Comparison of ENCODE assay signal across 8 mouse cellular contexts in genomic region chr10:61383021-61383714, GRCm38 (mm10). TPM values are rescaled to one million over a fixed set of nuclear protein-coding genes. Genes with fewer than 3 reads are reported as not detected.
DNase-seq lines count a peak whose midpoint lies in the region; ATAC-seq lines count a peak whose summit lies in the region.

TSS of gene Pald1 (minus strand) at chr10:61383530.

- no peaks in the 10 kb centered on the region for H3K36me3 ChIP-seq in limb, embryonic 11.5 days (ENCODE audit: control insufficient read depth, insufficient read depth, low read length)
- H3K36me3 ChIP-seq in midbrain, embryonic 12.5 days, result no peaks in the 10 kb centered on the region
- no peaks in the 10 kb centered on the region for H3K36me3 ChIP-seq in stomach, embryonic 14.5 days (ENCODE audit: control insufficient read depth, insufficient read depth, low read length)

- peaks cover 16% of the 10 kb centered on the region for H3K4me1 ChIP-seq in limb, embryonic 11.5 days (ENCODE audit: control insufficient read depth, insufficient read depth, low read length)
- H3K4me1 ChIP-seq in midbrain, embryonic 12.5 days, result peaks cover 31% of the 10 kb centered on the region
- peaks cover 25% of the 10 kb centered on the region for H3K4me1 ChIP-seq in stomach, embryonic 14.5 days (ENCODE audit: control insufficient read depth, insufficient read depth, low read length)

- under 1% methylated on average over 57 of the region's 60 CpGs for WGBS in limb, embryonic 11.5 days
- WGBS in midbrain, embryonic 12.5 days, result under 1% methylated on average over 53 of the region's 60 CpGs
- WGBS in stomach, embryonic 14.5 days, result under 1% methylated on average over 60 of the region's 60 CpGs

- peak within 1 kb of the TSS; percentile 67 for H3K4me3 ChIP-seq in limb, embryonic 11.5 days (ENCODE audit: low read depth, low read length)
- H3K4me3 ChIP-seq in midbrain, embryonic 12.5 days, result peak within 1 kb of the TSS; percentile 59
- peak within 1 kb of the TSS; percentile 67 for H3K4me3 ChIP-seq in stomach, embryonic 14.5 days (ENCODE audit: low read depth, low read length)

- H3K27ac ChIP-seq in limb, embryonic 11.5 days (replicated peaks; ENCODE audit: low read depth, low read length), result no peak within 1 kb of the TSS
- H3K27ac ChIP-seq in midbrain, embryonic 12.5 days (replicated peaks), result 0 out of 2 replicates have a peak within 1 kb of the TSS, but pooled peaks have one; percentile 17
- H3K27ac ChIP-seq in stomach, embryonic 14.5 days (ENCODE audit: low read length), result peak within 1 kb of the TSS; percentile 52

- peak within 1 kb of the TSS; percentile 74 for H3K4me2 ChIP-seq in limb, embryonic 11.5 days (ENCODE audit: low read depth, severe bottlenecking)
- H3K4me2 ChIP-seq in midbrain, embryonic 12.5 days (replicated peaks), result peak within 1 kb of the TSS; percentile 91
- peak within 1 kb of the TSS; percentile 97 for H3K4me2 ChIP-seq in stomach, embryonic 14.5 days (replicated peaks; ENCODE audit: low read depth, low read length)

- no peaks in the 10 kb centered on the region for H3K9me3 ChIP-seq in limb, embryonic 11.5 days (ENCODE audit: control insufficient read depth, low read length)
- no peaks in the 10 kb centered on the region for H3K9me3 ChIP-seq in midbrain, embryonic 12.5 days
- no peaks in the 10 kb centered on the region for H3K9me3 ChIP-seq in stomach, embryonic 14.5 days (ENCODE audit: control insufficient read depth, low read depth, low read length)

- DNase-seq in A20 (ENCODE audit: low read depth, low spot score), result peak; percentile 53
- peak; percentile 90 for DNase-seq in adrenal gland, adult 2 months
- peak; percentile 72 for DNase-seq in embryo, embryonic 11.5 days (ENCODE audit: low read depth, low spot score)
- no peak for DNase-seq in gonadal fat pad, adult 2 months (ENCODE audit: low read depth)
- DNase-seq in kidney, adult 11 months, result peak; percentile 76
- DNase-seq in limb, embryonic 11.5 days (ENCODE audit: low spot score), result peak; percentile 85

- peak; percentile 80 for ATAC-seq in limb, embryonic 11.5 days (ENCODE audit: insufficient number of reproducible peaks, low FRiP score, low TSS enrichment, low read depth)
- peak; percentile 88 for ATAC-seq in midbrain, embryonic 12.5 days (ENCODE audit: low FRiP score, low read depth)
- peak; percentile 90 for ATAC-seq in stomach, embryonic 14.5 days (ENCODE audit: insufficient number of reproducible peaks, insufficient read depth, low FRiP score, low read depth)

- peak within 1 kb of the TSS; percentile 70 for H3K9ac ChIP-seq in limb, embryonic 11.5 days (ENCODE audit: low read length)
- H3K9ac ChIP-seq in midbrain, embryonic 12.5 days (replicated peaks), result peak within 1 kb of the TSS; percentile 67
- peak within 1 kb of the TSS; percentile 72 for H3K9ac ChIP-seq in stomach, embryonic 14.5 days (replicated peaks; ENCODE audit: low read depth, low read length)

- H3K27me3 ChIP-seq in limb, embryonic 11.5 days (ENCODE audit: control insufficient read depth, insufficient read depth, low read length), result no peaks in the 10 kb centered on the region
- H3K27me3 ChIP-seq in midbrain, embryonic 12.5 days, result peaks cover 51% of the 10 kb centered on the region
- H3K27me3 ChIP-seq in stomach, embryonic 14.5 days (ENCODE audit: control insufficient read depth, insufficient read depth, low read length), result no peaks in the 10 kb centered on the region

RNA-seq across cellular contexts. Expression of gene Pald1, which starts in this region (rescaled TPM):
- total RNA-seq in adrenal gland, adult 2 months (2021), result 10 to 100 TPM; 18.5 to 26.6 TPM
- polyA plus RNA-seq in adrenal gland, adult 2 months (2012; rRNA removed), result 17.7 and 22.8 TPM in 2 replicates
- 16.2 and 18.8 TPM in 2 replicates for polyA plus RNA-seq in gonadal fat pad, adult 2 months (2012; rRNA removed)
- polyA plus RNA-seq in limb, embryonic 11.5 days (2014; fragmentation: Nextera tagmentation; extraction: Ambion mirVana), result 16.0 and 17.0 TPM in 2 replicates
- polyA plus RNA-seq in midbrain, embryonic 12.5 days (2016; fragmentation: Nextera tagmentation; extraction: Ambion mirVana), result 24.7 and 25.3 TPM in 2 replicates
- polyA plus RNA-seq in stomach, embryonic 14.5 days (2014; fragmentation: Nextera tagmentation; extraction: Ambion mirVana), result 14.8 and 16.5 TPM in 2 replicates
